Mouse (Mus musculus) forebrain, embryonic 13.5 days (tissue): ENCODE results near the gene Rnf215. TPM values are rescaled to one million over a fixed set of nuclear protein-coding genes. Genes with fewer than 3 reads are reported as not detected.
A peak's percentile ranks its signal among the peaks of the same experiment; 100 is the strongest.

ENCODE experiments used
- ATAC-seq: fragments of 200-750 bp; cut with Nextera tagmentation; 2 replicates; pipeline ENCODE4 v1.8.0; 2017
- H3K27ac ChIP-seq: fragments of 300-500 bp; sonication (generic); 2 replicates; pipeline ENCODE4 v1.5.1; 2015; ENCODE audit warnings: inconsistent platforms, mild to moderate bottlenecking, moderate library complexity
- H3K27me3 ChIP-seq: fragments of 300-500 bp; sonication (generic); 2 replicates; pipeline ENCODE4 v1.6.1; 2015; ENCODE audit warnings: mild to moderate bottlenecking, inconsistent platforms
- H3K36me3 ChIP-seq: fragments of 300-500 bp; sonication (generic); 2 replicates; pipeline ENCODE4 v1.6.1; 2015; ENCODE audit warnings: mild to moderate bottlenecking, inconsistent platforms; ENCODE audit not compliant: poor library complexity, severe bottlenecking
- H3K4me1 ChIP-seq: fragments of 300-500 bp; sonication (generic); 2 replicates; pipeline ENCODE4 v1.6.1; 2015; ENCODE audit warnings: inconsistent platforms
- H3K4me2 ChIP-seq: fragments of 300-500 bp; sonication (generic); 2 replicates; pipeline ENCODE4 v1.6.1; 2015; ENCODE audit warnings: inconsistent platforms, mild to moderate bottlenecking, moderate library complexity
- H3K4me3 ChIP-seq: fragments of 300-500 bp; sonication (generic); 2 replicates; pipeline ENCODE4 v1.5.1; 2015; ENCODE audit warnings: mild to moderate bottlenecking, inconsistent platforms
- H3K9ac ChIP-seq: fragments of 300-500 bp; sonication (generic); 2 replicates; pipeline ENCODE4 v1.6.1; 2015; ENCODE audit warnings: mild to moderate bottlenecking, inconsistent platforms
- H3K9me3 ChIP-seq: fragments of 300-500 bp; sonication (generic); replicated peaks from 2 replicates; pipeline ENCODE4 v1.6.1; 2016; ENCODE audit warnings: inconsistent platforms
- WGBS: fragments of 180-500 bp; shearing (Covaris S2); methylation state at CpG from one replicate; pipeline ENCODE4 v1.1.7; 2015; 5-methylcytosine and 5-hydroxymethylcytosine counted together
- microRNA-seq: library from miRNA; unstranded; fragments of <30 nt; microRNA quantifications from one replicate; pipeline ENCODE4, GENCODE M21; 2016
- polyA plus RNA-seq: library from polyadenylated mRNA; unstranded; fragments of >200 nt; fragmentation: Nextera tagmentation; extraction: Ambion mirVana; gene quantifications from 2 replicates; pipeline ENCODE4 v1.2.1, GENCODE M21; 2015

The Rnf215 gene
- polyA plus RNA-seq, 1 experiment from 2014 or later = 37.5 TPM

DNA sequence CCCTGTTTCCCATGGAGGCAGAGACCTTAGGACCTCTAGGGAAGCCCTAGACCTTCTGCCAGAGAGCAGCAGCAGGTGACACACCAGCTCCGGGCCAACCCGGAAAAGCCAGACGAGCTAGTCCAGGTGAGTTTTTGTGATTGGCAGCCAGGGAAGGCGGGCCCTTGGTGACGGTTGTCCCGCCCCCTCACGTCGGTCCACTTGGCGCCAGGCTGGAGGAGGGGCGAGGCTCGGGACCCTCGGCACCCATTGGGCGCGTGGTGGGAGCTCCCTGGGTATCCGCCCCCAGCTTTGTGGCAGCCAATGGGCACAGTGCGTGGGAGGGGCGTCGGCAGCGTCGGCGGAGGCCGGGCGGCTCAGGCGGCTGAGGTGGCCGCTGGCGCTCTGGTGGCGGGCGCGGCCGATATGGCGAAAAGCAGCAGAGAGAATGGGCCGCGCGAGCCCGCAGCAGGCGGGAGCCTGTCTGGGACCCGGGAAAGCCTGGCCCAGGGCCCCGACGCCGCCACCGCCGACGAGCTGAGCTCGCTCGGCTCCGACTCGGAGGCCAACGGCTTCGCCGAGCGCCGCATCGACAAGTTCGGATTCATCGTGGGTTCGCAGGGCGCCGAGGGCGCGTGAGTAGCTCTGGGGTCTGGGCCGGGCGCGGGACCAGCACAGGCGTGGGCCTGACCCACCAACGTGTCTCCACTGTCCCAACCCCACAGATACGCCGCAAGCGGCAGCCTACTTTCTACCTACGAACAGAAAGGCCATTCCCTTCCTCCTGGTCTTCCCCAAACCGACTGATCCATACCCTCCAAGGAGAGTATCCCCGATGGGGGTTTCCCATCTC is 51.7 kb downstream of the Rnf215 start, which contains the start of gene Tbc1d10a:
Gene Tbc1d10a, plus strand, starts transcription at position 304 of the 832 bp plus-strand sequence.
- peaks cover 23% of the 10 kb centered on the region for H3K4me1 ChIP-seq
- WGBS = under 1% methylated on average over 48 of the region's 71 CpGs
- peak within 1 kb of the TSS; percentile 31; the same call in 1 of the 2 replicates for H3K27ac ChIP-seq
- H3K4me3 ChIP-seq = peak within 1 kb of the TSS; percentile 79
- H3K9me3 ChIP-seq = no peaks in the 10 kb centered on the region
- H3K27me3 ChIP-seq = no peaks in the 10 kb centered on the region
- peaks cover 24% of the 10 kb centered on the region for H3K36me3 ChIP-seq
- H3K9ac ChIP-seq = peak within 1 kb of the TSS; percentile 93
- peak; percentile 99 for ATAC-seq
- peak within 1 kb of the TSS; percentile 88 for H3K4me2 ChIP-seq

DNA sequence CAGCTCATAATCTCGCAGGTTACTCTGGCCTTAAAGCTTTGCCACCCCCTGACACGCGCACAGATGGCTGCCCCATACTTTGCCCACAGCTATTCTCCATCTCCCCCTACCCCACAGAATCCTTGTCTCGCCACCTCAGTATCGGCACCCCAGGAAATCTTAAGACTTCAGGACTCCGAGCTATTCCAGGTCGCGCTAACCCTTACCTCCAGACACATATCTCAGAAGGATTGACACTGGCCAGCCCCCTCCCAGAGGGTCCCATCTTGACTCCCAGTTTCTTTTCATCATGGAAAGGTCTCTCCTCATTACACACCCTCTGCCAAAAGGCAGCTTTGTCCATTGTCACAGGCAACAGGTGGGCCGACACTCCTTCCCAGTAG is 52.3 kb downstream of the Rnf215 start:
- Histone ChIP-seq H3K9me3 (no peaks in the 10 kb centered on the region), H3K9ac (peak overlapping the region; percentile 93), H3K27me3 (no peaks in the 10 kb centered on the region), H3K4me2 (peak overlapping the region; percentile 88), H3K27ac (no peak overlapping the region), H3K4me1 (peaks cover 23% of the 10 kb centered on the region), H3K4me3 (peak overlapping the region; percentile 79), H3K36me3 (peaks cover 19% of the 10 kb centered on the region)
- WGBS = 12% methylated on average over 9 of the region's 9 CpGs
- ATAC-seq = no peak; the same call in 1 of the 2 replicates

DNA sequence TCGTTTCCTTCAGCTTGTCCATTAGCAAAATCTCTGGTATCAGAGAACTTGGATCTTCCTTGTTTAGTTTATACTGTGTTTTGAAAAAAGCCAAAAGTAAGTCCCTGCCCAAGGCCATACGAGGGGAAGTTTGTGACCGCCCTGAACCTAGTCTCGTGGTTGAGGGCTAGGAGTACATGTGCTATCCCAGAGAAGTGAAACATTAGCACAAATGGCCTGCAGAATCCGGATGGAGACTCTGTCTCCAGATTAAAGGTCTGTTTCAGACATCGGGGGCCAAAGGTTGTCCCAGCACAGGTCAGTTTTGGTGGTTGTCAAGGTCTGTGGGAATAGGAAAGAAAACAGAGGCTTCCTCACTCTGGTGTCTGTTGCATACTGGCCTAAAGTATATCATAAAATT is 54.2 kb downstream of the Rnf215 start:
- ATAC-seq = no peak
- Histone ChIP-seq H3K9ac (no peak overlapping the region), H3K27ac (no peak overlapping the region), H3K4me2 (no peak overlapping the region), H3K36me3 (peaks cover 2% of the 10 kb centered on the region; the same call in 1 of the 2 replicates), H3K27me3 (no peaks in the 10 kb centered on the region), H3K9me3 (no peaks in the 10 kb centered on the region), H3K4me3 (no peak overlapping the region), H3K4me1 (peaks cover 15% of the 10 kb centered on the region)
- WGBS = 91% methylated on average over 6 of the region's 6 CpGs

DNA sequence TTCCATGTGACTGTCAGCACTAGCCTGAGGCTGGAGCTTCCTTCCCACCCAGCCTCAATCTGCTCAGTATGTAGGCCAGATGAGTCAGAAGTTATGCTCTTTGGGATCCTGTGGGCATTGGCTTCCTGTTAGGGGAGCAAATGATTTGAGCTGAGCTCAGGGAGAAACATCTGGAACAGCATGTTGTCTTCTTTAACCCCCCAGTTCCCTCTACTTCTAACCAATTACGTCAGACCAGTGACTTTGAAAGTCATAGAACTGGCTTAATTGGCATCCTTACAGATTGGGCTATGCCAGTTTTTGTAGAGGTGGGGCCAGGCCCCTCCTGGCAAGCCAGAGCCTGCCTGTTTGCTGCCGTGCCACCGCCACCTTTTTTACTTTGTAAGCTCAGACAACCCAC is 55.7 kb downstream of the Rnf215 start:
- Histone ChIP-seq H3K4me2 (no peak overlapping the region), H3K36me3 (no peaks in the 10 kb centered on the region), H3K4me1 (peaks cover 15% of the 10 kb centered on the region), H3K27ac (no peak overlapping the region), H3K4me3 (no peak overlapping the region), H3K9ac (no peak overlapping the region), H3K9me3 (no peaks in the 10 kb centered on the region), H3K27me3 (no peaks in the 10 kb centered on the region)
- no peak for ATAC-seq
- WGBS = 72% methylated on average over 3 of the region's 3 CpGs

Small RNA genes within 50 kb of the gene (microRNA-seq; reads per million reads assigned to microRNA genes)
- 3.0 reads per million, percentile 4 among the genes with 10 or more reads in this experiment for gene Mir3060

Other genes starting within 250 kb of the Rnf215 start
- 0.75 and 0.97 TPM in 2 replicates for gene 4921536K21Rik, start 240.1 kb upstream of the Rnf215 start, polyA plus RNA-seq
- 28.4 and 35.7 TPM in 2 replicates for gene Dusp18, start 240.0 kb upstream of the Rnf215 start, polyA plus RNA-seq
- gene Slc35e4, start 220.5 kb upstream of the Rnf215 start, polyA plus RNA-seq = 6.7 and 8.2 TPM in 2 replicates
- 11.6 and 12.5 TPM in 2 replicates for gene Tcn2, start 203.0 kb upstream of the Rnf215 start, polyA plus RNA-seq
- gene Pes1, start 171.2 kb upstream of the Rnf215 start, polyA plus RNA-seq = 70.6 and 77.0 TPM in 2 replicates
- 0.20 TPM in 1 of 2 replicates, not detected in the other for gene 4930556J24Rik, start 158.4 kb upstream of the Rnf215 start, polyA plus RNA-seq
- gene Gal3st1, start 151.6 kb upstream of the Rnf215 start, polyA plus RNA-seq = 0.58 and 0.76 TPM in 2 replicates
- 0.10 TPM in 1 of 2 replicates, not detected in the other for gene Sec14l4, start 103.7 kb upstream of the Rnf215 start, polyA plus RNA-seq
- gene Sec14l3, start 70.4 kb upstream of the Rnf215 start, polyA plus RNA-seq = 0.22 and 0.62 TPM in 2 replicates
- 7.0 and 7.5 TPM in 2 replicates for gene Mtfp1, start 39.8 kb upstream of the Rnf215 start, polyA plus RNA-seq
- gene Sec14l2, start 11.8 kb upstream of the Rnf215 start, polyA plus RNA-seq = 1.5 and 2.3 TPM in 2 replicates
- 5.3 and 7.2 TPM in 2 replicates for gene Ccdc157, start 25.1 kb downstream of the Rnf215 start, polyA plus RNA-seq
- gene Sf3a1, start 25.1 kb downstream of the Rnf215 start, polyA plus RNA-seq = 61.2 and 66.8 TPM in 2 replicates
- 23.4 and 23.7 TPM in 2 replicates for gene Tbc1d10a, start 51.6 kb downstream of the Rnf215 start, polyA plus RNA-seq
- gene Castor1, start 83.0 kb downstream of the Rnf215 start, polyA plus RNA-seq = 0.85 and 1.4 TPM in 2 replicates
- gene Osm, start 101.2 kb downstream of the Rnf215 start, polyA plus RNA-seq = not detected in 2 replicates
- gene Lif, start 122.4 kb downstream of the Rnf215 start, polyA plus RNA-seq = 0.04 TPM in 1 of 2 replicates, not detected in the other